Mouse (Mus musculus) neutrophil, adult 83 days (primary cell): Measurements from ENCODE around the gene Rtl1. TPM values are rescaled to one million over a fixed set of nuclear protein-coding genes. Genes with fewer than 3 reads are reported as not detected.

Source experiments
- total RNA-seq, 2 experiments: library from RNA; stranded (reverse); gene quantifications; one replicate each; pipeline ENCODE4 v1.2.4; 2023

Rtl1 gene
- total RNA-seq = not detected

DNA sequence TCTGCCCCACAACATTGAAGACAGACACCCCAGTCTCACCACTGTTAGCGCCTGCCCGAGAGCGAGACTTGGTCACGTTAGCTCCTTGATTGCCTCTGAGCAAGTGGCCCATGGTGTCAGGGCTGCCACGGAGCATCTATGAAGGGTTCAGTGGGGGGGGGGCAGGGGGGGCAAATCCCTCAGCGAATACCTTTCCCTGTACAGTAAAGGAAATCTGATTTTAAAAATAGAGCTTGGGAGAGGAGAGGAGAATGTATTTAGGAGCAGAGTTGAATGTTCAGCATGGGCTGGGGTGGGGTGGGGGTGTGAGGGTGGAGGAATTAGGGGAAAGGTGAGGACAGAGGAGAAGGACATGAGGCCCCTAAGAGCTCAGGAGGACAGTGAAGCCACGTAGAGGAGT is at the start of gene Rtl1:
Rtl1 (minus strand) TSS at position 101 of the 400 bp plus-strand sequence.

Other genes starting within 250 kb of the Rtl1 start
- not detected for gene Dlk1, start 147.5 kb downstream of the Rtl1 start, total RNA-seq